ENCODE assay signal across 8 mouse cellular contexts in the genomic region with DNA sequence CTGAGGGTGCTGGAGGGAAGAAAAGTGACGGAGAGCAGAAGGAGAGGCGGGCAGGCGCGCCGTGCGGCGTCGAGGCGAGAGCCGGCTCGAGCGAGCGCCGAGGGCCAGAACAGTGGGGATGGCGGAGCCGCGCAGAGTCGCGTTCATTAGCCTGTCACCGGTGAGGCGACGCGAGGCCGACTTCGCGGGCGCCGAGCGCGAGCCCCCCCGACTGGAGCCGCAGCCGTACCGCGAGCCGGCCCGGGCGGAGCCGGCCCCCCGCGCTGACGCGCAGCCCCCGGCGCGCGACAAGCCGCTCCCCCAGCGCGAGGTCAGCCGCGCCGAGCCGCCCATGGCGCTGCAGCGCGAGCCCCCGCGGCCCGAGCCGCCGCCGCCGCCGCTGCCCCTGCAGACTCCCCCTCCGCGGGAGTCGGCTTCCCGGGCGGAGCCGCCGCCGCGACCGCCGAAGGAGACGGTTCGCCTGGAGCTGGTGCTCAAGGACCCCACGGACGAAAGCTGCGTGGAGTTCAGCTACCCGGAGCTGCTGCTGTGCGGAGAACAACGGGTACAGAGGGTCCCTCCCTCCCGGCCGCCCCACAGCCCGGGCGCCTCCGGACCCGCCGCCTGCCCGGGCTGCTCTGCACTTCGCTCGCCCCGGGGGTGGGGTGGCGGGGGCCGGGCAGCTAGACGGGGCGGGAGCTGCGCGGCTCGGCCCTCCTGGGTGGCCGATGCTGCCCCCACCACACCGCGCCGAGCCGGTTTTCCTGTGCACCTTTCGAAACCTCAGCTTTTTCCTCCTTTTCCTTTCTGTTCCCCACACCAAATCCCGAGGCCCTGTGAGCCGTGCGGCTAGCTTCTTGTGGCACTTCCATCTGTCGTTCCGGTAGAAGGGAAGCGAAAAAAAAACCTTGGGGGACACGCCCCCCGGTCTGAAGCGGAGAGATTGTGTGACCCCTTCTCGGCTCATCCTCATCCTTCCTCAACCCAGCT. TPM values are rescaled to one million over a fixed set of nuclear protein-coding genes. Genes with fewer than 3 reads are reported as not detected.
DNase-seq lines count a peak whose midpoint lies in the region; ATAC-seq and TF ChIP-seq lines count a peak whose summit lies in the region.

No protein-coding gene starts in this region.

- peak overlapping the region; percentile 94 for H3K4me3 ChIP-seq in E14TG2a.4 (replicated peaks; ENCODE audit: low read length)
- peak overlapping the region; percentile 98 for H3K4me3 ChIP-seq in forebrain, embryonic 10.5 days
- H3K4me3 ChIP-seq in heart, embryonic 16.5 days (ENCODE audit: low read length) = peak overlapping the region; percentile 98
- H3K4me3 ChIP-seq in liver, embryonic 13.5 days (replicated peaks) = peak overlapping the region; percentile 98
- peak overlapping the region; percentile 99 for H3K4me3 ChIP-seq in neural tube, embryonic 11.5 days (ENCODE audit: low read depth, low read length)
- peak overlapping the region; percentile 82 for H3K4me3 ChIP-seq in stomach, embryonic 16.5 days (replicated peaks; ENCODE audit: low read length)

- H3K9me3 ChIP-seq in E14TG2a.4 (ENCODE audit: low read length) = no peaks in the 10 kb centered on the region
- H3K9me3 ChIP-seq in forebrain, embryonic 10.5 days = no peaks in the 10 kb centered on the region
- H3K9me3 ChIP-seq in heart, embryonic 16.5 days (replicated peaks; ENCODE audit: control insufficient read depth, low read length) = no peaks in the 10 kb centered on the region
- H3K9me3 ChIP-seq in liver, embryonic 13.5 days (replicated peaks) = no peaks in the 10 kb centered on the region
- H3K9me3 ChIP-seq in neural tube, embryonic 11.5 days (ENCODE audit: control insufficient read depth, low read length) = no peaks in the 10 kb centered on the region
- H3K9me3 ChIP-seq in stomach, embryonic 16.5 days (replicated peaks; ENCODE audit: control insufficient read depth, low read length) = no peaks in the 10 kb centered on the region

- WGBS in forebrain, embryonic 10.5 days = under 1% methylated on average over 117 of the region's 118 CpGs
- WGBS in heart, embryonic 16.5 days = under 1% methylated on average over 108 of the region's 118 CpGs
- under 1% methylated on average over 115 of the region's 118 CpGs for WGBS in liver, embryonic 13.5 days (ENCODE audit: insufficient replicate concordance)
- WGBS in neural tube, embryonic 11.5 days = under 1% methylated on average over 93 of the region's 118 CpGs
- WGBS in stomach, embryonic 16.5 days = under 1% methylated on average over 96 of the region's 118 CpGs

- peaks cover 22% of the 10 kb centered on the region for H3K4me1 ChIP-seq in E14TG2a.4 (replicated peaks; ENCODE audit: low read depth, low read length)
- H3K4me1 ChIP-seq in forebrain, embryonic 10.5 days = peaks cover 22% of the 10 kb centered on the region
- H3K4me1 ChIP-seq in heart, embryonic 16.5 days (ENCODE audit: control insufficient read depth, insufficient read depth, low read length) = peaks cover 15% of the 10 kb centered on the region
- peaks cover 36% of the 10 kb centered on the region for H3K4me1 ChIP-seq in liver, embryonic 13.5 days (replicated peaks)
- peaks cover 3% of the 10 kb centered on the region for H3K4me1 ChIP-seq in neural tube, embryonic 11.5 days (ENCODE audit: control insufficient read depth, insufficient read depth, low read length)
- H3K4me1 ChIP-seq in stomach, embryonic 16.5 days (ENCODE audit: control insufficient read depth, insufficient read depth, low read length) = peaks cover 4% of the 10 kb centered on the region

- TF ChIP-seq CTCF in E14TG2a.4 (conservative IDR thresholded peaks at IDR 0.05; ENCODE audit: low read length) = no peak

- DNase-seq in c-Kit-positive CD71-negative TER-119-negative erythroid progenitor cells, embryonic 14.5 days (ENCODE audit: low read depth) = peak; percentile 52
- DNase-seq in forebrain, embryonic 10.5 days (ENCODE audit: extremely low spot score, low spot score) = peak; percentile 55
- DNase-seq in kidney, postnatal 36 days = peak; percentile 43 to 76
- DNase-seq in liver, embryonic 13.5 days = peak; percentile 51
- DNase-seq in neural tube, embryonic 11.5 days (ENCODE audit: low spot score) = peak; percentile 63

- H3K9ac ChIP-seq in heart, embryonic 16.5 days (ENCODE audit: low read length) = peak overlapping the region; percentile 97
- peak overlapping the region; percentile 98 for H3K9ac ChIP-seq in liver, embryonic 13.5 days
- peak overlapping the region; percentile 91 for H3K9ac ChIP-seq in neural tube, embryonic 11.5 days (ENCODE audit: low read length)
- H3K9ac ChIP-seq in stomach, embryonic 16.5 days (ENCODE audit: low read length) = peak overlapping the region; percentile 83

- peak overlapping the region; percentile 88 for H3K4me2 ChIP-seq in heart, embryonic 16.5 days (ENCODE audit: low read depth, low read length)
- H3K4me2 ChIP-seq in liver, embryonic 13.5 days = peak overlapping the region; percentile 76
- peak overlapping the region; percentile 80 for H3K4me2 ChIP-seq in neural tube, embryonic 11.5 days (ENCODE audit: low read depth)
- peak overlapping the region; percentile 61 for H3K4me2 ChIP-seq in stomach, embryonic 16.5 days (ENCODE audit: low read depth, low read length)

- peak; percentile 70 for ATAC-seq in heart, embryonic 16.5 days (replicated peaks; ENCODE audit: extremely low read depth, insufficient read depth, low FRiP score)
- peak; percentile 66 for ATAC-seq in liver, embryonic 13.5 days (ENCODE audit: low read depth)
- ATAC-seq in neural tube, embryonic 11.5 days (ENCODE audit: insufficient read depth, low FRiP score, low TSS enrichment) = peak; percentile 78
- ATAC-seq in stomach, embryonic 16.5 days (ENCODE audit: insufficient read depth, low FRiP score) = peak; percentile 63

- no peaks in the 10 kb centered on the region for H3K27me3 ChIP-seq in E14TG2a.4 (ENCODE audit: insufficient read depth, low read length)
- no peaks in the 10 kb centered on the region for H3K27me3 ChIP-seq in forebrain, embryonic 10.5 days (ENCODE audit: poor library complexity, severe bottlenecking)
- no peaks in the 10 kb centered on the region for H3K27me3 ChIP-seq in heart, embryonic 16.5 days (ENCODE audit: control insufficient read depth, insufficient read depth, low read length)
- no peaks in the 10 kb centered on the region for H3K27me3 ChIP-seq in liver, embryonic 13.5 days
- no peaks in the 10 kb centered on the region for H3K27me3 ChIP-seq in neural tube, embryonic 11.5 days (ENCODE audit: control insufficient read depth, insufficient read depth, low read length)
- no peaks in the 10 kb centered on the region for H3K27me3 ChIP-seq in stomach, embryonic 16.5 days (ENCODE audit: control insufficient read depth, insufficient read depth, low read length)

- H3K36me3 ChIP-seq in E14TG2a.4 (ENCODE audit: insufficient read depth, low read length) = no peaks in the 10 kb centered on the region
- no peaks in the 10 kb centered on the region for H3K36me3 ChIP-seq in forebrain, embryonic 10.5 days (replicated peaks)
- H3K36me3 ChIP-seq in heart, embryonic 16.5 days (ENCODE audit: control insufficient read depth, insufficient read depth) = no peaks in the 10 kb centered on the region
- H3K36me3 ChIP-seq in liver, embryonic 13.5 days = no peaks in the 10 kb centered on the region
- no peaks in the 10 kb centered on the region for H3K36me3 ChIP-seq in neural tube, embryonic 11.5 days (ENCODE audit: control insufficient read depth, insufficient read depth, low read length)
- no peaks in the 10 kb centered on the region for H3K36me3 ChIP-seq in stomach, embryonic 16.5 days (ENCODE audit: control insufficient read depth, insufficient read depth, low read length)

- peak overlapping the region; percentile 98 for H3K27ac ChIP-seq in forebrain, embryonic 10.5 days
- peak overlapping the region; percentile 99 for H3K27ac ChIP-seq in heart, embryonic 16.5 days (ENCODE audit: low read length)
- peak overlapping the region; percentile 97 for H3K27ac ChIP-seq in liver, embryonic 13.5 days
- H3K27ac ChIP-seq in neural tube, embryonic 11.5 days (ENCODE audit: low read depth, low read length) = peak overlapping the region; percentile 96
- H3K27ac ChIP-seq in stomach, embryonic 16.5 days (ENCODE audit: low read length) = peak overlapping the region; percentile 91

RNA-seq across cellular contexts. Expression of a gene that starts 0.6 kb away (rescaled TPM):
- polyA plus RNA-seq in forebrain, embryonic 10.5 days (2016; fragmentation: Nextera tagmentation; extraction: Ambion mirVana) = 13.1 and 15.3 TPM in 2 replicates
- 8.3 and 8.9 TPM in 2 replicates for polyA plus RNA-seq in heart, embryonic 16.5 days (2015; fragmentation: Nextera tagmentation; extraction: Ambion mirVana)
- 4.4 and 4.9 TPM in 2 replicates for polyA plus RNA-seq in liver, embryonic 13.5 days (2015; fragmentation: Nextera tagmentation; extraction: Ambion mirVana)
- 20.0 TPM in 2 replicates for polyA plus RNA-seq in neural tube, embryonic 11.5 days (2014; fragmentation: Nextera tagmentation; extraction: Ambion mirVana)
- 8.5 and 13.0 TPM in 2 replicates for polyA plus RNA-seq in stomach, embryonic 16.5 days (2015; fragmentation: Nextera tagmentation; extraction: Ambion mirVana)

RNA-seq across cellular contexts. Expression of a gene that starts 53.1 kb away (rescaled TPM):
- polyA plus RNA-seq in forebrain, embryonic 10.5 days (2016; fragmentation: Nextera tagmentation; extraction: Ambion mirVana) = 15.2 and 17.0 TPM in 2 replicates
- polyA plus RNA-seq in heart, embryonic 16.5 days (2015; fragmentation: Nextera tagmentation; extraction: Ambion mirVana) = 2.6 and 2.8 TPM in 2 replicates
- polyA plus RNA-seq in liver, embryonic 13.5 days (2015; fragmentation: Nextera tagmentation; extraction: Ambion mirVana) = 0.70 and 0.74 TPM in 2 replicates
- polyA plus RNA-seq in neural tube, embryonic 11.5 days (2014; fragmentation: Nextera tagmentation; extraction: Ambion mirVana) = 9.9 and 11.8 TPM in 2 replicates
- 4.6 and 5.6 TPM in 2 replicates for polyA plus RNA-seq in stomach, embryonic 16.5 days (2015; fragmentation: Nextera tagmentation; extraction: Ambion mirVana)

Comparison
In these comparisons a context has a peak if more than half of its experiments do, and no peak if none do; other contexts are left out.
1. Peak in every context shown above with its lines: DNase-seq, ATAC-seq, H3K4me3 ChIP-seq and H3K27ac ChIP-seq.